8 mouse cellular contexts compared by ENCODE assay signal in genomic region chr4:116075631-116076368, GRCm38 (mm10). TPM values are rescaled to one million over a fixed set of nuclear protein-coding genes. Genes with fewer than 3 reads are reported as not detected.
A peak's percentile ranks its signal among the peaks of the same experiment; 100 is the strongest.
DNase-seq lines count a peak whose midpoint lies in the region; ATAC-seq and TF ChIP-seq lines count a peak whose summit lies in the region.

No protein-coding gene starts in this region.

- ATAC-seq in erythroid progenitor cell, adult 5-6 weeks (replicated peaks; ENCODE audit: low FRiP score, poor library complexity, severe bottlenecking): peak; percentile 39
- peak; percentile 67 for ATAC-seq in heart, postnatal 0 days (ENCODE audit: insufficient read depth, low read depth)
- ATAC-seq in lung, embryonic 15.5 days (ENCODE audit: borderline replicate concordance, extremely low read depth, low FRiP score, low TSS enrichment): peak; percentile 71

- peak; percentile 61 for DNase-seq in heart, postnatal 0 days (ENCODE audit: low spot score)
- peak; percentile 83 to 90 for DNase-seq in kidney, postnatal 4 days
- peak; percentile 76 for DNase-seq in thymus, postnatal 14 days

- peak overlapping the region; percentile 99 for H3K9ac ChIP-seq in heart, postnatal 0 days (replicated peaks; ENCODE audit: low read depth, low read length)
- H3K9ac ChIP-seq in lung, embryonic 15.5 days: peak overlapping the region; percentile 89

- peak overlapping the region; percentile 85 for H3K4me2 ChIP-seq in heart, postnatal 0 days (ENCODE audit: low read depth, low read length)
- H3K4me2 ChIP-seq in lung, embryonic 15.5 days: peak overlapping the region; percentile 76

- TF ChIP-seq POLR2A in bone marrow macrophage, adult 2 months (IDR thresholded peaks at IDR 0.05; ENCODE audit: borderline replicate concordance, low read depth, low read length): no peak
- no peak for TF ChIP-seq POLR2A in olfactory bulb, adult 2 months (IDR thresholded peaks at IDR 0.05; ENCODE audit: insufficient read depth, low read depth, low read length)

- H3K36me3 ChIP-seq in E14TG2a.4 (ENCODE audit: insufficient read depth, low read length): peaks cover 17% of the 10 kb centered on the region
- H3K36me3 ChIP-seq in heart, postnatal 0 days (replicated peaks; ENCODE audit: control insufficient read depth, insufficient read depth, low read length): peaks cover 14% of the 10 kb centered on the region
- peaks cover 12% of the 10 kb centered on the region for H3K36me3 ChIP-seq in lung, embryonic 15.5 days

- WGBS in heart, postnatal 0 days: under 1% methylated on average over 69 of the region's 77 CpGs
- WGBS in lung, embryonic 15.5 days: under 1% methylated on average over 75 of the region's 77 CpGs
- 1% methylated on average over 74 of the region's 77 CpGs for WGBS in olfactory bulb, adult 2 months

- H3K9me3 ChIP-seq in E14TG2a.4 (ENCODE audit: low read length): no peaks in the 10 kb centered on the region
- no peaks in the 10 kb centered on the region for H3K9me3 ChIP-seq in heart, postnatal 0 days (replicated peaks; ENCODE audit: control insufficient read depth, low read length)
- H3K9me3 ChIP-seq in lung, embryonic 15.5 days: no peaks in the 10 kb centered on the region

- TF ChIP-seq CTCF in E14TG2a.4 (conservative IDR thresholded peaks at IDR 0.05; ENCODE audit: low read length): no peak
- TF ChIP-seq CTCF in bone marrow macrophage, adult 2 months (IDR thresholded peaks at IDR 0.05; ENCODE audit: low read depth, low read length): no peak
- no peak for TF ChIP-seq CTCF in heart, postnatal 0 days (IDR thresholded peaks at IDR 0.05; ENCODE audit: low read depth)
- TF ChIP-seq CTCF in olfactory bulb, adult 2 months (IDR thresholded peaks at IDR 0.05; ENCODE audit: insufficient read depth, low read depth, low read length): no peak

- no peak for TF ChIP-seq EP300 in heart, postnatal 0 days (IDR thresholded peaks at IDR 0.05; ENCODE audit: low read depth)

- H3K4me1 ChIP-seq in E14TG2a.4 (replicated peaks; ENCODE audit: low read depth, low read length): peaks cover 47% of the 10 kb centered on the region
- H3K4me1 ChIP-seq in bone marrow macrophage, adult 2 months (ENCODE audit: control insufficient read depth, insufficient read depth, low read length): peaks cover 23% of the 10 kb centered on the region
- peaks cover 23% of the 10 kb centered on the region for H3K4me1 ChIP-seq in heart, postnatal 0 days (ENCODE audit: control insufficient read depth, insufficient read depth)
- peaks cover 27% of the 10 kb centered on the region for H3K4me1 ChIP-seq in lung, embryonic 15.5 days
- peaks cover 8% of the 10 kb centered on the region for H3K4me1 ChIP-seq in olfactory bulb, adult 2 months (ENCODE audit: control insufficient read depth, insufficient read depth, low read length)

- H3K4me3 ChIP-seq in E14TG2a.4 (replicated peaks; ENCODE audit: low read length): peak overlapping the region; percentile 94
- H3K4me3 ChIP-seq in bone marrow macrophage, adult 2 months (ENCODE audit: insufficient read depth, low read length): peak overlapping the region; percentile 91
- peak overlapping the region; percentile 92 for H3K4me3 ChIP-seq in heart, postnatal 0 days (ENCODE audit: low read depth, low read length)
- H3K4me3 ChIP-seq in lung, embryonic 15.5 days: peak overlapping the region; percentile 65
- peak overlapping the region; percentile 67 for H3K4me3 ChIP-seq in olfactory bulb, adult 2 months (ENCODE audit: insufficient read depth, low read depth, low read length)

- peaks cover 18% of the 10 kb centered on the region for H3K27me3 ChIP-seq in E14TG2a.4 (ENCODE audit: insufficient read depth, low read length)
- no peaks in the 10 kb centered on the region for H3K27me3 ChIP-seq in heart, postnatal 0 days (ENCODE audit: control insufficient read depth, insufficient read depth, low read length)
- H3K27me3 ChIP-seq in lung, embryonic 15.5 days: no peaks in the 10 kb centered on the region

- peak overlapping the region; percentile 70 for H3K27ac ChIP-seq in bone marrow macrophage, adult 2 months (ENCODE audit: insufficient read depth, low read depth, low read length)
- peak overlapping the region; percentile 99 for H3K27ac ChIP-seq in heart, postnatal 0 days (ENCODE audit: low read depth)
- peak overlapping the region; percentile 98 for H3K27ac ChIP-seq in lung, embryonic 15.5 days
- peak overlapping the region; percentile 67; the same call in 1 of the 2 replicates for H3K27ac ChIP-seq in olfactory bulb, adult 2 months (ENCODE audit: insufficient read depth, low read depth, low read length)

RNA-seq across cellular contexts. Expression of gene Lrrc41, which starts 0.7 kb away (rescaled TPM):
- polyA plus RNA-seq in bone marrow macrophage, adult 2 months (2012; ENCODE audit: insufficient read depth, insufficient read length, missing spikeins): 28.2 and 29.0 TPM in 2 replicates
- total RNA-seq in erythroid progenitor cell, adult 5-6 weeks (2015; ENCODE audit: low replicate concordance): 8.3 and 9.2 TPM in 2 replicates
- total RNA-seq in erythroid progenitor cell, adult 5-6 weeks (2017; ENCODE audit: low replicate concordance): 5.4 and 11.9 TPM in 2 replicates
- total RNA-seq in heart, postnatal 0 days (2014; rRNA removed; ENCODE audit: low replicate concordance): 69.4 and 85.5 TPM in 2 replicates
- 32.2 and 35.9 TPM in 2 replicates for polyA plus RNA-seq in heart, postnatal 0 days (2015; fragmentation: Nextera tagmentation; extraction: Ambion mirVana)
- 70.9 and 71.5 TPM in 2 replicates for polyA plus RNA-seq in lung, embryonic 15.5 days (2015; fragmentation: Nextera tagmentation; extraction: Ambion mirVana)
- polyA plus RNA-seq in olfactory bulb, adult 2 months (2012; ENCODE audit: insufficient read depth, insufficient read length, low replicate concordance, missing spikeins): not detected in 2 replicates

RNA-seq across cellular contexts. Expression of gene Uqcrh, which starts 0.9 kb away (rescaled TPM):
- 470 and 523 TPM in 2 replicates for polyA plus RNA-seq in bone marrow macrophage, adult 2 months (2012; ENCODE audit: insufficient read depth, insufficient read length, missing spikeins)
- 302 and 380 TPM in 2 replicates for total RNA-seq in erythroid progenitor cell, adult 5-6 weeks (2015; ENCODE audit: low replicate concordance)
- 113 and 237 TPM in 2 replicates for total RNA-seq in erythroid progenitor cell, adult 5-6 weeks (2017; ENCODE audit: low replicate concordance)
- 1,024 and 1,032 TPM in 2 replicates for total RNA-seq in heart, postnatal 0 days (2014; rRNA removed; ENCODE audit: low replicate concordance)
- polyA plus RNA-seq in heart, postnatal 0 days (2015; fragmentation: Nextera tagmentation; extraction: Ambion mirVana): 2,231 and 2,302 TPM in 2 replicates
- polyA plus RNA-seq in lung, embryonic 15.5 days (2015; fragmentation: Nextera tagmentation; extraction: Ambion mirVana): 469 and 488 TPM in 2 replicates
- not detected in 2 replicates for polyA plus RNA-seq in olfactory bulb, adult 2 months (2012; ENCODE audit: insufficient read depth, insufficient read length, low replicate concordance, missing spikeins)

RNA-seq across cellular contexts. Expression of gene Nsun4, which starts 22.1 kb away (rescaled TPM):
- polyA plus RNA-seq in bone marrow macrophage, adult 2 months (2012; ENCODE audit: insufficient read depth, insufficient read length, missing spikeins): 12.4 and 12.8 TPM in 2 replicates
- total RNA-seq in erythroid progenitor cell, adult 5-6 weeks (2015; ENCODE audit: low replicate concordance): 0.84 and 3.6 TPM in 2 replicates
- total RNA-seq in erythroid progenitor cell, adult 5-6 weeks (2017; ENCODE audit: low replicate concordance): 1.4 and 2.1 TPM in 2 replicates
- total RNA-seq in heart, postnatal 0 days (2014; rRNA removed; ENCODE audit: low replicate concordance): 43.5 and 54.8 TPM in 2 replicates
- polyA plus RNA-seq in heart, postnatal 0 days (2015; fragmentation: Nextera tagmentation; extraction: Ambion mirVana): 33.9 and 34.2 TPM in 2 replicates
- 24.6 and 24.8 TPM in 2 replicates for polyA plus RNA-seq in lung, embryonic 15.5 days (2015; fragmentation: Nextera tagmentation; extraction: Ambion mirVana)
- polyA plus RNA-seq in olfactory bulb, adult 2 months (2012; ENCODE audit: insufficient read depth, insufficient read length, low replicate concordance, missing spikeins): not detected in 2 replicates

RNA-seq across cellular contexts. Expression of gene Rad54l, which starts 47.7 kb away (rescaled TPM):
- polyA plus RNA-seq in bone marrow macrophage, adult 2 months (2012; ENCODE audit: insufficient read depth, insufficient read length, missing spikeins): 10.0 and 11.7 TPM in 2 replicates
- total RNA-seq in erythroid progenitor cell, adult 5-6 weeks (2015; ENCODE audit: low replicate concordance): 40.2 and 41.8 TPM in 2 replicates
- total RNA-seq in erythroid progenitor cell, adult 5-6 weeks (2017; ENCODE audit: low replicate concordance): 25.8 and 51.3 TPM in 2 replicates
- total RNA-seq in heart, postnatal 0 days (2014; rRNA removed; ENCODE audit: low replicate concordance): 7.7 and 8.0 TPM in 2 replicates
- polyA plus RNA-seq in heart, postnatal 0 days (2015; fragmentation: Nextera tagmentation; extraction: Ambion mirVana): 3.8 and 4.4 TPM in 2 replicates
- 34.5 and 34.7 TPM in 2 replicates for polyA plus RNA-seq in lung, embryonic 15.5 days (2015; fragmentation: Nextera tagmentation; extraction: Ambion mirVana)
- not detected in 2 replicates for polyA plus RNA-seq in olfactory bulb, adult 2 months (2012; ENCODE audit: insufficient read depth, insufficient read length, low replicate concordance, missing spikeins)

RNA-seq across cellular contexts. Expression of gene Pomgnt1, which starts 47.8 kb away (rescaled TPM):
- 22.3 and 24.0 TPM in 2 replicates for polyA plus RNA-seq in bone marrow macrophage, adult 2 months (2012; ENCODE audit: insufficient read depth, insufficient read length, missing spikeins)
- 1.4 TPM in 1 of 2 replicates, not detected in the other for total RNA-seq in erythroid progenitor cell, adult 5-6 weeks (2015; ENCODE audit: low replicate concordance)
- 1.0 and 2.6 TPM in 2 replicates for total RNA-seq in erythroid progenitor cell, adult 5-6 weeks (2017; ENCODE audit: low replicate concordance)
- 77.5 and 91.3 TPM in 2 replicates for total RNA-seq in heart, postnatal 0 days (2014; rRNA removed; ENCODE audit: low replicate concordance)
- polyA plus RNA-seq in heart, postnatal 0 days (2015; fragmentation: Nextera tagmentation; extraction: Ambion mirVana): 56.9 and 59.6 TPM in 2 replicates
- polyA plus RNA-seq in lung, embryonic 15.5 days (2015; fragmentation: Nextera tagmentation; extraction: Ambion mirVana): 59.2 and 66.1 TPM in 2 replicates
- not detected in 2 replicates for polyA plus RNA-seq in olfactory bulb, adult 2 months (2012; ENCODE audit: insufficient read depth, insufficient read length, low replicate concordance, missing spikeins)

Comparison
In these comparisons a context has a peak if more than half of its experiments do, and no peak if none do; other contexts are left out.
1. Peak in every context shown above with its lines: DNase-seq, ATAC-seq, H3K4me3 ChIP-seq and H3K27ac ChIP-seq.
2. RNA of gene Nsun4, which starts 22.1 kb away (polyA plus RNA-seq): 33.9 to 34.2 TPM in heart, postnatal 0 days, 24.6 to 24.8 TPM in lung, embryonic 15.5 days and 12.4 to 12.8 TPM in bone marrow macrophage, adult 2 months; not detected in olfactory bulb, adult 2 months; every median in the first group is over 10 times any median in the second.